Mouse (Mus musculus): ENCODE results near the gene Tchp.
A peak's percentile ranks its signal among the peaks of the same experiment; 100 is the strongest.

The Tchp gene

DNA sequence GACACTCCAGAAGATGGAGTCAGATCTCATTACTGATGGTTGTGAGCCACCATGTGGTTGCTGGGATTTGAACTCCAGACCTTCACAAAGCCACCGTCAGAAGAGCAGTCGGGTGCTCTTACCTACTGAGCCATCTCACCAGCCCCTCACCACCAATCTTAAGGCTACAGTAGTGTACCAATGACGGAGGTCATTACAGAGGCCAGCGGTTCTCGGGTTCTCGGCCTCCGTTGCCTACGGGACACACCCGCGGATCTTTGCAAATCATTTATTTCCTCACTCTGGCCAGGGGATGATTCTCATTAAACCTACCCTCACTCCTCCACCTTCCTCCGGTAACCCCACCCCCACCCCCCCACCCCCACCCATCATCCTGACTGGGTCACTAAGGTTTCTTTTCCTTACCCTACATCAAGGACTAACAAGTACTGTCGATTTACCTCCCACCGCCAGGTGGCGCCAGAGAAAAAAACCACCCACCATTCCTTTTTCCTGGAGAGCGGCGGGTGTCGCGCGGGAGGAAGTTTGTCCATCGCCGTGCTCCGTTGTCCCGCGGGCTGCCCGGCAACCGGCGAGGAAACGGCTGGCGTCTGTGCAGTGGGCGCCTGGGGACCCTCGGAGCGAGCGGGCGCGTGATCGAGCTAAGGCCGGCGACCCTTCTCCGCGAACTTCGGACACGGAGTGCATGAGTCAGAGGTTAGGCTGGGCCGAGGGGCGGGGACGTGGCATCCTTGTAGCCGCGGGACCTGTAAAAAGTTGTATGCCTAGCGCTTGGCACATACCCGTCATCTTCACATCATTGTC lies at the start of gene Tchp:
Tchp (plus strand) TSS at position 496 of the 804 bp plus-strand sequence.
- ATAC-seq (ENCODE audit: insufficient number of reproducible peaks, low FRiP score, low TSS enrichment), result peak; percentile 56; the same call in 1 of the 2 replicates

DNA sequence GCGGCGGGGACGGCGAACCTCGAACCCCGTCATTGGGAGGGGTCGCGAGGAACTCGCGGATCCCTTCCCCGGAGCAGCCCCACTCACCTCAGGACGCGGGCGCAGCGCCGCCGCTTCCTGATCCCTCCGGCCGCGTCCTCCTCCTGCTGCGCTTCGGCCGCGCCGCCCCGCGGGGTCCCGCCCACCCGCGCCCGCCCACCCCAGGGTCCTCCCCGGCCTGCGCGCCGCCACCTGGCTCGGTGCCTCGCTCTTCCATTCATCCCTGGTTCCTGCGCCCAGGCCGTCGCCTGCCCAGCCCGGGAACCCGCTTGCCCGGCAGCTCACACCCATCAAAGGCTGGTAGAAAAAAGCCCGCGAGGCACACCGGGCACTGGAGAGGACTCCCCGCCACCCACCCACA lies 49.3 kb upstream of the Tchp start, which contains the start of gene Trpv4:
Trpv4 (minus strand) TSS at position 167 of the 400 bp plus-strand sequence.
- no peak for ATAC-seq (ENCODE audit: insufficient number of reproducible peaks, low FRiP score, low TSS enrichment)

DNA sequence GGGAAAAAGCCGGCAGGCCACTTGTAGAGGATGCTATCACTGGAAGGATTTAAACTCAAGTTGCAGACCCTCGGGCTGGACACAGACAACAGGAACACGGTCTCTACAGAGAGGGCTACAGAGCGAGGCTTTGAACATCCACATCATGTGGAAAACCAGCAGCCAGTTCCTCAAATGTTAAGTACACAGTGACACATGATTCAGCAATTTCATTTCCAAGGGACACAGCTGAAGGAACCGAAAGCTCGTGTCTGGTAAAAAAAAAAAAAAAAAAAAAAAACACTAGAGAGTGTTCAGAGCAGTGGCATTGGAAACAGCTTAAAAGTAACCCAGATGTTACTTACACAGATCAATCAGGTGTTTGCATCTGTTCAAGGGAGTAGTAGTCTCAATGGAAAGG lies 46.5 kb upstream of the Tchp start:
- ATAC-seq (ENCODE audit: insufficient number of reproducible peaks, low FRiP score, low TSS enrichment), result no peak

DNA sequence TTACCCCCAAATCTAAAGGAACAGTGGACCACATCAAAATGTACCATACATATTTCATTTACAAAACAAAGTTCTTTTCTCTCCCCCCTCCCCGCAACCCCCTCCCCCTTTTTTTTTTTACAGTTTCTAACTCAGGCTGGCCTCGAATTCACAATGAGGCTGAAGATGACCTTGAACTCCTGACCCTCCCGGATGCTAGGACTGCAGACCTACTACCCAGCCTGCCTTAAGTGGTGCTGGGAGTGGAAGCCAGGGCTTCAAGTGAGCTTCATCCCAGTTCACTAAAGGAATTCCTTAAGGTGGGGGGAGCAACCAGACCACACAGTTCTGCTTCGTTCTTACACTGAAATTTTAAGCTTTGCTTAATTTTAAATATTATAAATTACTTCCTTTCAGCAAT lies 43.4 kb upstream of the Tchp start:
- ATAC-seq (ENCODE audit: insufficient number of reproducible peaks, low FRiP score, low TSS enrichment), result no peak

DNA sequence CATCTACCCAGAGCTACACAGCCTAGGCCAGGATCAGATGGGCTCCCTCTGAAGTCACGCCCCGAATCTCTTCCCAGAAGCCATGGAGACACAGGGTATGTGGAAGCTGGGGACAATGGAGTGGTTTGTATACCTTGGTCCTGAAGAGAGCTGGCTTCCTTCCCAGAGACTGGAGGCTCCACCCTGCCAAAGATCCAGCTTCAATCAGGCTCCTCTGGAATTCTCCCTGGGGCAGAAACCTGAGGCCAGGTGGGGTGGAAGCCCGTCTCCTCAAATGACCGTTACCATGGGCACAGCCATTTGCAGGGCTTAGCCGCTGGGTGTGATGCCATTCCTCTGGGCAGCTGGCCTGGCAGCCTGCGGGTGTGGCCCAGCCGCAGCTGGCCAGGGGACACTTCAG lies 42.8 kb upstream of the Tchp start:
- no peak for ATAC-seq (ENCODE audit: insufficient number of reproducible peaks, low FRiP score, low TSS enrichment)

DNA sequence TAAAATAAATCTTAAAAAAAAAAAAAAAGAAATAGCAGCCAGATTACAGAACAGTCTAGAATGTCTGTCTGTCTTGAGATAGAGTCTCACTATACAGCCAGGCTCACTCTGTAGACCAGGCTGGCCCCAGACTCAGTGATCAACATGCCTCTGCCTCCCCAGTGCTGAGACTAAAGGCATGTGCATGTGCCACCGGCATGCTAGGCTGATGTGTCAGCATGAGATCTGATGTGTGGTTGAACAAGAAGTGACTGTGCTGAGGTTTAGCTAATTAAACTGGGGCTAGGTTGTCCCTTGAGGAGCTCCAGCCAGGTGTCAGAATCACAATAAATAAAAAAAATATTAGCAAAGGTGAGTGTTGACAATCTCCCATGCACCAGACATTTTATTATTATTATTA lies 40.9 kb upstream of the Tchp start:
- no peak for ATAC-seq (ENCODE audit: insufficient number of reproducible peaks, low FRiP score, low TSS enrichment)

DNA sequence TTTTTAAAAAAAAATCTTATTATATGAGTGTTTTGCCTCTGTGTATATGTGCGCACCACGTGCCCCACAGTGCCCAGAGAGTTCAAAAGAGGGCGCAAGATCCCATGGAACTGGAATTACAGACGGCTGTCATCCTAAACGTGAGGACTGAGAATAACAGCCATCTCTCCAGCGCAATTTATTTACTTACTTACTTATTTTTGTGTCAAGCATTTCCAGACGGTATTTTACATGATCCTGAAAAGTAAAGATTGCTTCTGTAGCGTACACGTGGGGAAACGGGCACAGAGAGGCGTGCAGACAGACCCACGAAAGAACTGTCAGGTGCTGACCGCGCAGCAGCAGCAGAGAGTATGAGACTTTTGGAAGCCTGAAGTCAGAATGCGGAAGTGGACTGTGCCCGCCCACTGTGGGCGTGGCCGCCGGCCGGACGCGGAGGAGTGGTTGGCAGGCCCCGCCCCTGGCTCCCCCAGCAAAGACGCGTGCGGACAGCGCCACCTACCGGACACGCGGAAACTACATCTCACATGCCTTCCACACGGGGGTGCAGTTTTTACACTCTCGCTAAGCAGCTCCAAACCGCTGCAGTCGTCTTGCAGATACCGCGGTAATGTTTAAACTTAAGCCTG lies 40.2 kb upstream of the Tchp start:
- ATAC-seq (ENCODE audit: insufficient number of reproducible peaks, low FRiP score, low TSS enrichment), result peak; percentile 91

DNA sequence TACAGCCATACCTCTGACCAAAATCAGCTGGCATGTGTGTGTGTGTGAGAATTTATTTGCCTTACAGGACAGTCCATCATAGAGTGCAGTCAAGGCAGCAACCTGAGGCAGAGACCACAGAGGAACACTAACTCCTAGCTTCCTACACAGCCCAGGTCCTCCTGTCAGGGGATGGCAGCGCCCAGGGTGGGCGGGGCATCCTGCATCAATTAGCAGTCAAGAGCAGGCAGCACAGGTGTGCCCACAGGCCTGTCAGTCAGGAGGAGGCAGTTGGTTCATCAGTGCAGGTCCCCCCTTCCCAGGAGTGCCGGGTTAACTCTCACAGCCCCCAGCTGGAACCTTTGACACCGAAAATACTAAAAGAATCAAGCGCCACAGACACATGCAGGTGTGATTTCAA lies 38.5 kb upstream of the Tchp start:
- ATAC-seq (ENCODE audit: insufficient number of reproducible peaks, low FRiP score, low TSS enrichment), result no peak

DNA sequence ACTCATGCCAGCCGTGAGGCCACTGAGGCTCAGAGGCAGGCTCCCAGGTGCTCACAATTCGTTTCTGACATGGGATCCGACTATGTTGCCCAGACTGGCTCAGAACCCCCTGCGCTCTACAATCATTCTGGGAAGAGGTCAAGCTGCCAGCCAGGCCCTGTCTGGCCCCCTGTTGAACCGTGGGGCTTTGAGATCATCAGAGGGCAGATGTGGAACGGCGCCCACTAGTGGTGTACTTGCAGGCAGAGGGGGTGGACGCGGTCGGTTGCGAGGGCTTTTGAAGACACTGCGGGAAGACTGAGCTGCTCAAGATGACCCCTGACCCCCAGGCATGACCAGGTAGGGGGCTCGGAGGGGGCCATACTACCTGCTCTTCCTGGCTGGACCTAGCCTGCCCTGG lies 34.4 kb upstream of the Tchp start:
- no peak for ATAC-seq (ENCODE audit: insufficient number of reproducible peaks, low FRiP score, low TSS enrichment)

DNA sequence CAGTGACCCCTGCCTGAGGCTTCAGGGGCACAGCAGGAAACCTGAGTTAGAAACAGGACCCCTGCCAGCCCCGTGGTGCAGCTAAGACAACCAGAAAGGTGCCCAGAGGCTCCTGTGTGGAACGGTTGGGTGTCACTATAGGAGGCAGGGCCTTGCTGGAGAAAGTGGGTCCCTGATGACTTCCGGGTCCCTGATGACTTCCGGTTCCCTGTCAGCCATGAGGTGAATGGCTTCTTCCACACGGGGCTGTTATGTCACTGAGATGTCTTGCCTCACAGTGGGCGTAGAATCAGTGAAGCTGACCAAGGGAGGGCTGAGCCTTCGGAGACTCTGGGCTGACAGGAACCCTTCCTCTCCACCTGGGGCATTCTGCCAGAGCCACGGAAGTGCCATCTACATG lies 33.0 kb upstream of the Tchp start:
- ATAC-seq (ENCODE audit: insufficient number of reproducible peaks, low FRiP score, low TSS enrichment), result no peak

DNA sequence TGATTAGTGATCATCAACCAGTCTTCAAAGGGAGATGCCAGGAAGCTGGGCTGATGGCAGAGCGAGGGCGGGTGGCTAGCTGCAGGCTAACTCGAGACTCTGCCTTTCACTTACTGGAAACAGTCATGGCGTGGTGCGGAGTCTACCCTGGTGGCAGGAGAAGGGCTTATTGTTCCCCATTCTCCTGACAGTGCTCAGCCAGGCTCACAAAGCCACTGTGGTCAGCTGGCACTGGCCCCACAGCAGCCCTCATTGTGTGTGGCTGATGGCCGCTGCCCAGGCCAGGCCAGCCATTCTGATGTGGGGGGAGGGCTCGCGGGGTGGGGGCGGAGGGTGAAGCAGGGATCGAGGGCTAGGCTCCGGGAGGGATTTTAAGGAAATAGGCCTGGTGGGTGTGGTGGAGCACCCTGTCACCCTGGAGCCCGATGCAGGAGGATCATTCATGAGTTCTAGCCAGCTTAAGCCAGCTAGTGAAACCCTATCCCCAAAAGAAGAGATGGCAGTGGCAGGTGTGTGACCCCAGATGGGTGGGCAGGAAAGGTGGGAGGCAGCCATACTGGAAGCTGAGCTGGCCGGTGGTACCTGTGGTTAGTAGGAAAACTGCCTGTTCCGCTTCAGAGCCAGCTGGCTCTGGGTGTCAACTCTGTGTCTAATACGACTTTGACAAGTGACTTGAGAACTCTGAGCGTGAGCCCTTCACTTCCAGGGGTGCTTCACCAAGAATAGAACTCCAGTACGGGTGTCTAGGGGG lies 27.5 kb upstream of the Tchp start:
- ATAC-seq (ENCODE audit: insufficient number of reproducible peaks, low FRiP score, low TSS enrichment), result no peak

DNA sequence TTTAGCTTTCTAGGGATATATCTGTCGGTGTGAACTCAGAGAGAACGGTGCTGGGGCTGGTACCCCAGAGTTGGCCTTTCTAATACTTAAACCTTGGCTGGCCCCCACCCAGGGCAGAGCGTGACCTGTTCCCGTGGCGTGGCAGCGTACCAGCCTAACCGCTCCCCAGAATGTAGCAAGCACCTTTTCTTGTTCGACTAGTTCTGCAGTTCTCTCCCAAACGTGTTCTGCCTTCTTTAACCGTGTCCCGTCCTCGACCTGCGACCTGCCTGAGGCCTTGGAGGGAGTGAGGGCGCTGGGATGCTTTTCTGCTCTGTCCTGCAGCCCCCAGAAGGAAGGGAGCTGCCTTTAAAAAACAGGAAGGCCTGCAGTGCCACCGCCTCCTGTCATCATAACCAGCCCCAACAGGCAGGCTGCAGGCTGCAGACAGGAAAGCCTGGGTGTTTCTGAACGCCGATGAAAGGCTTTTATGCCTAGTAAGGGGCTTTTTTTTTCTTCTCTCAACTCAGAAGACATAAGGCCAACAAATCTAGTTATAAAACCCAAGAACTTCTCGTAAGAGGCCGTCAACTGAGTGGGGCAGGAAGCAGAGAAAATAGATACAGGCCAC lies 26.8 kb upstream of the Tchp start:
- ATAC-seq (ENCODE audit: insufficient number of reproducible peaks, low FRiP score, low TSS enrichment), result no peak

DNA sequence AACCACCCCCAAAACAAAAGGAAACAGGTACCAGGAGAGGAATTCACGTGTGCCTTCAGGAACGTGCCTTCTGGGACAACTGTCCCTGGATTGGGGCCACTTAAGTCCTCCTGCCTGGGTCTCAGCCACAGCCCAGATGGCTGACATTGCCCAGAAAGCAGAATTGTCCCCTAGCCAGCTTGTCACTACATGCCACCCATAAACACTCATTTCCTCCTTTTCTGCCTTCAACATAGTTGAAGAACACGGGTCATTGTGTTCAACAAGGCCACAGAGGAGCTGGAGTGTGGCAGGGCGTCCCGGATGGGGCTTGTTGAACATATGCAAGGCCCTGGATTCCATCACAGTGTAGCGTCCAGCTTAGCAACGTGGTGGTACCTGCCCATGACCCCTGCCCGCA lies 25.8 kb upstream of the Tchp start:
- ATAC-seq (ENCODE audit: insufficient number of reproducible peaks, low FRiP score, low TSS enrichment), result no peak

DNA sequence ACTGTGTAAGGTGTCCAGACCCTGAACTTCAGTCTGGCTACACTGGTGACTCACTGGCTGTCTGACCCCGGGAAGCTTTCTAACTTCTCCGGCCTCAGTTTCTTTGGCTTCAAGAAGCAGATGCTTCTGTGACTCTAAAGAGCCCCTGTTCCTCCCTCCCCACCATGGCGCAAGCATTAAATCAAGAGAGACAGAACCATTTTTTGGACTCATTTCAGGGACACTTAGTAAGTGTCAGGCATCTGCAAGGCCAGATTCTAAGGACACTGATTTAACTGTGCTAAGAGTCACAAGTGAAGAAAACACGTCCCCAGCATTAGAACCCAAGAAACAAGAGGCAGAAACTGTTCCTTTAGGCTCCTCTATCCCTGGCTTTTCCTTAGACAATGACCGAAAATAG lies 21.6 kb upstream of the Tchp start:
- ATAC-seq (ENCODE audit: insufficient number of reproducible peaks, low FRiP score, low TSS enrichment), result no peak

DNA sequence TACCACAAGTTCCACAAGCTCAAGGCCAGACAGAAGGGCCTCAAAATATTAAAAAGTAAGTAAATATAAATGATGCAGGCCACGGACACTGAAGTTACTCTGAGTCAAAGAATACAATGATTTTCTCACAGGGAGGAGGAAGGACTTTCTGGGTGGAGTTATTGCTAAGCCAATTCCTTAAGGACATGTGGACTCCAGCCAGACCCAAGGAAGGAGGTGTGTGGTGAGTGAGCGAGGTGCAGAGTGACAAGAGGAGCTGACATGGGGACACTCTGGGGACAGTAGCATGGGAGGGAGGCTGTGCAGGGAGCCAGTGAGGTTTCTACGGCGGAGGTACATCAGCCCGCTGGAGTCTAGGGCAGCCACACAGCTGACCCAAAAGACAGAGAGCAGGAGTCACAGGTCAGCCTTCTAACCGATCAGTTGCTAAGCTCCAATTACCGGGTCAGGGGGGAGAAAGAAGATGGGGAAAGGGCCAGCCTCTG lies 20.8 kb upstream of the Tchp start:
- ATAC-seq (ENCODE audit: insufficient number of reproducible peaks, low FRiP score, low TSS enrichment), result no peak

DNA sequence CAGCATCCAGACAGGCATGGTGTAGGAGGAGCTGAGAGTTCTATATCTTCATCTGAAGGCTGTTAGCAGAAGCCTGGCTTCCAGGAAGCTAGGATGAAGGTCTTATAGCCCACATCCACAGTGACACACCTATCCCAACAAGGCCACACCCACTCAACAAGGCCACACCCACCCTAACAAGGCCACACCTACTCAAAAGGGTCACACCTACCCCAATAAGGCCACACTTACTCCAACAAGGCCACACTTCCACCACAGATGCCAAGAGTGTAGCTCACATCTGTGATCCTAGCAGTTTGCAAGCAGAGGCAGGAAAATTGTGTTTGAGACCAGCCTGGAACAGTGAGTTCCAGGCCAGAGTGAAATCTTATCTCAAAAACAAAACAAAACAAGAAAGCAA lies 19.7 kb upstream of the Tchp start:
- ATAC-seq (ENCODE audit: insufficient number of reproducible peaks, low FRiP score, low TSS enrichment), result no peak

DNA sequence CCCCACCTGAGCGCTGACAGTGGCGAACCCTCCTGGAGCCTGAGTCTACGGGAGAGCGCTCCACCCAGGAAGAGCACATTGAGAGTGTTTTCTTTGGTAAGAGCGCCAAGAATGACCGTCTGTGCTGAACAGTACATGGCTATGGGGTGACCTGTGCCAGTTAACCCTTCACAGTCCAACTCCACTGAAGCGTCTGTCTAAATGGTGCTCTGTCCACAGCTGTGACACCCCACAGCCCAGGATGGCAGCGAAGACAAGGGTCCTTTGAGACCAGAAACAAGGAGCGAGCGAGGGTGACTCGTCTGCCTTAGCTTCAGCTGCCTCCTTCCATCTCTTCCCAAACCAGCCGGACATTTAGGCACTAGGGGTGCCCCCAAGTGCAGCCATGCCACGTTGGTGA lies 18.9 kb upstream of the Tchp start:
- no peak for ATAC-seq (ENCODE audit: insufficient number of reproducible peaks, low FRiP score, low TSS enrichment)

DNA sequence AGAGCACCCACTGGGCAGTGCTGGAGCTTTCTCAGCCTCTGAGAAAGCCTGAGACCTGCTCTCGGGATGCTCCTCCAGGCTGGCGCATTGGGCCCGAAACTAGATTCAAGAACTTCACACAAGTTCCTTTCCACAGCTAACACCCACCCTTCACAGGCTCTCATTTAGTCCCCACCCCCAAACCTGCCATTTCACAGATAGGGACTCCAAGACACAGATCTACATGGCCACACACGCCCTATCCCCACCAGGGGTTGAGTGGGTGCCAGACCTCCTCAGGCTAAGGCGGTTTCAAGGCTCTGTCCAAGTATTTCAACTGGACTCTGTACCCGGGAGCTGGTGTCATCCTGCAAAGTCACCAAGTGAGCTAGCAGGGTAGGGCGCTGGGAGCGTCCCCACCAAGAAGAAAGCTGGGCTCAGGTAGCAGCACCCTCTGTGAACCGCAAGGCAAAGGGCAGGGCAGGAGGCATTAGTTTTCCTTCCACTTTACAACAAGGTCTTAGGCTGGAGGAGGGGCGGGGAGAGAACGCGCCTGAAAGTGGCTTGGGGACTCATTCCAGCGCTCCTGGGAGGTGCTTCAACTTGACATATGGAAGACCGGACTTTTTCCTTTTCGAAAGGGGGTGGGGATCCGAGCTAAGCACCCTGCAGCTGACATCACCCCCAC lies 17.7 kb upstream of the Tchp start:
- no peak for ATAC-seq (ENCODE audit: insufficient number of reproducible peaks, low FRiP score, low TSS enrichment)

DNA sequence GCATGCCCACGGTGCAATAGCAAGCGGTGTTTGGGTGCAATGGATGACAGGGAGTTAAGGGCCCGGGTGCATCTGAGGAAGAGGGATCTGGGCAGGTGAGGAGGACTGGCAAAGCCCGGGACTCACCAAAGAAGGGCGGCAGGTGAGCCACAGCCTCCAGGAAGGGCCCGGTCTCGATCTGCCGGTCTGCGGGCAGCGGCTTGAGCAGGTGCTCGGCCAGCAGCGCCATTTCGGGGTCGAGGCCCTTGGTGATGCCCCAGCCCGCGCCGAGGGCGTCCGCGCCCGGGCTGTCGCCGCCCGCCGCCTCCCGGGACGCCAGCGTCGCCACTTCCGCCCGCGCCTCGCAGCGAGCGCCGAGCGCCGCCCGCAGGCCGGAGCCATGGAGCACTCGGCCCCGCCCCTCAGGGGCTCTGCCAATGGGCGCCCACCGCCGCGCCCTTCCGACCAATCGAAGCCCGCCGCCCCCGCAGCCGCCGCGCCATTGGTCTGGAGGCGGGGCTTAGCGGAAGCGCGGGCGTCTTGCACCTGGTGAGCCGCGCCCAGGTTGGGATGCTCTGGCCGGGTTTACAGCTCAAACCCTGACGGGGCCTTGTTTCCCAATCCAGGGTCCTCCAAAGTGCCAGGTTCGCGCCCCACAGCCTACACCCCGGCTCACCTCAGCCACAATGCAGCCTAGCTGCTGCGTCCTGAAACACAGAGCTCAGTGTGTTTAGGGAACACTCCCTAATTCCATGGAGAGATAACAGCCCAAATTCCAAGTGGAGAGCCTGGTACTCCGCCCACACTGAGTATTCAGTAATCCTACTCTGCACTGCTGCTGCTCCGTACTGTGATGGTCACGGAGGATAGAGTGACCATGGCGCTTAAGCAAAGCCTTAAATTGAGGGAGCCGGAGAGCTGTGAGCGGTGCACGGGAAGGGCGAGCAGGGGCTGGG lies 16.7 kb upstream of the Tchp start, which contains the start of gene Gltp:
Gltp (minus strand) TSS at position 352 of the 935 bp plus-strand sequence.
- ATAC-seq (ENCODE audit: insufficient number of reproducible peaks, low FRiP score, low TSS enrichment), result peak; percentile 85

All from cerebellum, adult (tissue).